Mouse (Mus musculus) forebrain, embryonic 14.5 days (tissue): ENCODE measurements at regions not wholly inside any gene's neighbourhood (a gene's known extent, or its start where the extent isn't known, plus 50 kb on each side); places are given as distances from the start of the nearest gene placed in this dataset.

ENCODE experiments used
- ATAC-seq: fragments of 200-750 bp; cut with Nextera tagmentation; 2 replicates; pipeline ENCODE4 v1.8.0; 2017; ENCODE audit warnings: mild to moderate bottlenecking, moderate library complexity
- DNase-seq: peaks from one replicate; pipeline ENCODE4 v3.0.0-alpha.2; 2015; ENCODE audit warnings: low spot score
- H3K27ac ChIP-seq: fragments of 300-500 bp; sonication (generic); 2 replicates; pipeline ENCODE4 v1.5.1; 2014; ENCODE audit warnings: low read depth, mild to moderate bottlenecking, control low read depth, low read length, moderate library complexity
- H3K27me3 ChIP-seq: fragments of 300-500 bp; sonication (generic); replicated peaks from 2 replicates; pipeline ENCODE4 v1.6.1; 2014; ENCODE audit warnings: low read length, control low read depth, mixed read lengths; ENCODE audit not compliant: control insufficient read depth, insufficient read depth
- H3K36me3 ChIP-seq: fragments of 300-500 bp; sonication (generic); 2 replicates; pipeline ENCODE4 v1.6.1; 2014; ENCODE audit warnings: low read length, control low read depth; ENCODE audit not compliant: control insufficient read depth, insufficient read depth
- H3K4me1 ChIP-seq: fragments of 300-500 bp; sonication (generic); 2 replicates; pipeline ENCODE4 v1.6.1; 2014; ENCODE audit warnings: antibody characterized with exemption, low read length, control low read depth; ENCODE audit not compliant: control insufficient read depth, insufficient read depth
- H3K4me2 ChIP-seq: fragments of 300-500 bp; sonication (generic); 2 replicates; pipeline ENCODE4 v1.6.1; 2014; ENCODE audit warnings: mild to moderate bottlenecking, control low read depth, low read length
- H3K4me3 ChIP-seq: fragments of 300-500 bp; sonication (generic); 2 replicates; pipeline ENCODE4 v1.5.1; 2014; ENCODE audit warnings: low read depth, low read length, control low read depth
- H3K9ac ChIP-seq: fragments of 300-500 bp; sonication (generic); 2 replicates; pipeline ENCODE4 v1.6.1; 2014; ENCODE audit warnings: mild to moderate bottlenecking, low read length, control low read depth, moderate library complexity
- H3K9me3 ChIP-seq: fragments of 300-500 bp; sonication (generic); replicated peaks from 2 replicates; pipeline ENCODE4 v1.6.1; 2016; ENCODE audit warnings: low read length, control low read depth, mixed read lengths; ENCODE audit not compliant: control insufficient read depth
- WGBS: fragments of 180-500 bp; shearing (Covaris S2); extraction: QIAGEN DNeasy Blood & Tissue Kit; methylation state at CpG from one replicate; pipeline ENCODE4 v1.1.7; 2014; 5-methylcytosine and 5-hydroxymethylcytosine counted together

- Histone ChIP-seq H3K36me3 (no peaks in the 10 kb centered on the region), H3K4me1 (no peaks in the 10 kb centered on the region), H3K4me3 (no peak overlapping the region), H3K4me2 (no peak overlapping the region), H3K9ac (no peak overlapping the region), H3K9me3 (no peaks in the 10 kb centered on the region), H3K27ac (no peak overlapping the region), H3K27me3 (no peaks in the 10 kb centered on the region)
- DNase-seq: peak; percentile 3
- WGBS: 24% methylated on average over 4 of the region's 4 CpGs
- no peak for ATAC-seq
Measured at GRCm38 (mm10) chr3:140109401-140109800, 903.9 kb downstream of the Stpg2 start.

- Histone ChIP-seq H3K36me3 (no peaks in the 10 kb centered on the region), H3K9ac (no peak overlapping the region), H3K4me3 (no peak overlapping the region), H3K4me2 (no peak overlapping the region), H3K4me1 (no peaks in the 10 kb centered on the region), H3K27me3 (no peaks in the 10 kb centered on the region), H3K9me3 (no peaks in the 10 kb centered on the region), H3K27ac (no peak overlapping the region)
- ATAC-seq (peak; percentile 76), DNase-seq (peak; percentile 41)
- WGBS: 45% methylated on average over 9 of the region's 9 CpGs
Measured at GRCm38 (mm10) chr3:140111414-140112172, 906.1 kb downstream of the Stpg2 start.

- DNase-seq: no peak
- no peak for ATAC-seq
- no peak overlapping the region for H3K4me2 ChIP-seq
- WGBS: 71% methylated on average over 1 of the region's 1 CpGs
- H3K9me3 ChIP-seq: no peaks in the 10 kb centered on the region
- no peak overlapping the region for H3K27ac ChIP-seq
- no peak overlapping the region for H3K9ac ChIP-seq
- H3K27me3 ChIP-seq: no peaks in the 10 kb centered on the region
- H3K4me3 ChIP-seq: no peak overlapping the region
- H3K4me1 ChIP-seq: no peaks in the 10 kb centered on the region
- H3K36me3 ChIP-seq: no peaks in the 10 kb centered on the region
Measured at GRCm38 (mm10) chr3:140115116-140115515, 909.6 kb downstream of the Stpg2 start.

GRCm38 (mm10) chr3:140127310-140127709 is 921.8 kb downstream of the Stpg2 start:
- no peaks in the 10 kb centered on the region for H3K9me3 ChIP-seq
- H3K4me3 ChIP-seq: no peak overlapping the region
- H3K4me2 ChIP-seq: no peak overlapping the region
- H3K27me3 ChIP-seq: no peaks in the 10 kb centered on the region
- WGBS: 48% methylated on average over 3 of the region's 3 CpGs
- no peak overlapping the region for H3K9ac ChIP-seq
- H3K27ac ChIP-seq: no peak overlapping the region
- no peaks in the 10 kb centered on the region for H3K4me1 ChIP-seq
- no peaks in the 10 kb centered on the region for H3K36me3 ChIP-seq
- DNase-seq (peak; percentile 46), ATAC-seq (peak; percentile 46; the same call in 1 of the 2 replicates)

- DNase-seq (no peak), ATAC-seq (no peak)
- no peak overlapping the region for H3K27ac ChIP-seq
- no peak overlapping the region for H3K4me3 ChIP-seq
- H3K9ac ChIP-seq: no peak overlapping the region
- H3K36me3 ChIP-seq: no peaks in the 10 kb centered on the region
- WGBS: 81% methylated on average over 8 of the region's 8 CpGs
- no peaks in the 10 kb centered on the region for H3K9me3 ChIP-seq
- H3K4me1 ChIP-seq: no peaks in the 10 kb centered on the region
- no peaks in the 10 kb centered on the region for H3K27me3 ChIP-seq
- H3K4me2 ChIP-seq: no peak overlapping the region
Measured at GRCm38 (mm10) chr3:140129065-140129778, 923.7 kb downstream of the Stpg2 start.

- Histone ChIP-seq H3K27ac (no peak overlapping the region), H3K4me2 (no peak overlapping the region), H3K9ac (no peak overlapping the region), H3K27me3 (no peaks in the 10 kb centered on the region), H3K4me1 (no peaks in the 10 kb centered on the region), H3K4me3 (no peak overlapping the region), H3K36me3 (no peaks in the 10 kb centered on the region), H3K9me3 (no peaks in the 10 kb centered on the region)
- WGBS: 94% methylated on average over 2 of the region's 2 CpGs
- DNase-seq (no peak), ATAC-seq (no peak)
Measured at GRCm38 (mm10) chr3:140143900-140144299, 938.4 kb downstream of the Stpg2 start.

- H3K36me3 ChIP-seq: no peaks in the 10 kb centered on the region
- no peak overlapping the region for H3K9ac ChIP-seq
- peak; percentile 21 for DNase-seq
- H3K4me1 ChIP-seq: no peaks in the 10 kb centered on the region
- no peak overlapping the region for H3K4me3 ChIP-seq
- H3K9me3 ChIP-seq: no peaks in the 10 kb centered on the region
- H3K27me3 ChIP-seq: no peaks in the 10 kb centered on the region
- no peak overlapping the region for H3K27ac ChIP-seq
- H3K4me2 ChIP-seq: no peak overlapping the region
- WGBS: 61% methylated on average over 2 of the region's 2 CpGs
- peak; percentile 43 for ATAC-seq
Measured at GRCm38 (mm10) chr3:140147158-140147933, 941.9 kb downstream of the Stpg2 start.

- Histone ChIP-seq H3K27me3 (no peaks in the 10 kb centered on the region), H3K27ac (no peak overlapping the region), H3K4me3 (no peak overlapping the region), H3K36me3 (no peaks in the 10 kb centered on the region), H3K4me1 (no peaks in the 10 kb centered on the region), H3K9me3 (no peaks in the 10 kb centered on the region), H3K9ac (no peak overlapping the region), H3K4me2 (no peak overlapping the region)
- ATAC-seq (peak; percentile 56; the same call in 1 of the 2 replicates), DNase-seq (peak; percentile 73)
- 10% methylated on average over 7 of the region's 7 CpGs for WGBS
Measured at GRCm38 (mm10) chr3:140150530-140150951, 945.0 kb downstream of the Stpg2 start.
